Mouse (Mus musculus): ENCODE data around the gene Fancm. TPM values are rescaled to one million over a fixed set of nuclear protein-coding genes. Genes with fewer than 3 reads are reported as not detected.

Fancm gene
- polyA plus RNA-seq, 1 experiment from 2014 or later: 4.7 TPM

Other genes with a start within 250 kb of the Fancm start
- gene Gm527, start 157.7 kb upstream of the Fancm start, polyA plus RNA-seq (2015; fragmentation: Nextera tagmentation; extraction: Ambion mirVana): 2.3 and 2.5 TPM in 2 replicates
- 24.2 and 26.1 TPM in 2 replicates for gene Klhl28, start 110.1 kb upstream of the Fancm start, polyA plus RNA-seq (2015; fragmentation: Nextera tagmentation; extraction: Ambion mirVana)
- 24.0 and 24.5 TPM in 2 replicates for gene Togaram1, start 109.8 kb upstream of the Fancm start, polyA plus RNA-seq (2015; fragmentation: Nextera tagmentation; extraction: Ambion mirVana)
- 52.9 and 56.3 TPM in 2 replicates for gene Prpf39, start 39.3 kb upstream of the Fancm start, polyA plus RNA-seq (2015; fragmentation: Nextera tagmentation; extraction: Ambion mirVana)
- gene Fkbp3, start 1.6 kb upstream of the Fancm start, polyA plus RNA-seq (2015; fragmentation: Nextera tagmentation; extraction: Ambion mirVana): 386 and 395 TPM in 2 replicates
- 5.5 and 8.8 TPM in 2 replicates for gene Mis18bp1, start 97.0 kb downstream of the Fancm start, polyA plus RNA-seq (2015; fragmentation: Nextera tagmentation; extraction: Ambion mirVana)
- not detected in 2 replicates for gene Wdr20rt, start 149.9 kb downstream of the Fancm start, polyA plus RNA-seq (2015; fragmentation: Nextera tagmentation; extraction: Ambion mirVana)